Mouse (Mus musculus) embryonic facial prominence, embryonic 10.5 days (tissue): ENCODE results near the gene Rad9b. TPM values are rescaled to one million over a fixed set of nuclear protein-coding genes. Genes with fewer than 3 reads are reported as not detected.
A peak's percentile ranks its signal among the peaks of the same experiment; 100 is the strongest.

ENCODE experiments used
- DNase-seq: peaks from one replicate; pipeline ENCODE4 v3.0.0-alpha.2; 2017; ENCODE audit warnings: low spot score
- H3K27ac ChIP-seq: fragments of 300-500 bp; sonication (generic); replicated peaks from 2 replicates; pipeline ENCODE4 v1.5.1; 2016; ENCODE audit warnings: mild to moderate bottlenecking
- H3K27me3 ChIP-seq: fragments of 300-500 bp; sonication (generic); replicated peaks from 2 replicates; pipeline ENCODE4 v1.6.1; 2016; ENCODE audit warnings: low read depth, mild to moderate bottlenecking; ENCODE audit not compliant: poor library complexity, severe bottlenecking
- H3K36me3 ChIP-seq: fragments of 300-500 bp; sonication (generic); replicated peaks from 2 replicates; pipeline ENCODE4 v1.6.1; 2016; ENCODE audit warnings: mild to moderate bottlenecking, moderate library complexity
- H3K4me1 ChIP-seq: fragments of 300-500 bp; sonication (generic); 2 replicates; pipeline ENCODE4 v1.6.1; 2016
- H3K4me3 ChIP-seq: fragments of 300-500 bp; sonication (generic); 2 replicates; pipeline ENCODE4 v1.5.1; 2016; ENCODE audit warnings: mild to moderate bottlenecking, moderate library complexity
- H3K9me3 ChIP-seq: fragments of 300-500 bp; sonication (generic); 2 replicates; pipeline ENCODE4 v1.6.1; 2016; ENCODE audit warnings: mild to moderate bottlenecking
- WGBS: fragments of 180-500 bp; shearing (Covaris S2); methylation state at CpG from one replicate; pipeline ENCODE4 v1.1.7; 2016; 5-methylcytosine and 5-hydroxymethylcytosine counted together
- polyA plus RNA-seq: library from polyadenylated mRNA; unstranded; fragments of >200 nt; fragmentation: Nextera tagmentation; extraction: Ambion mirVana; gene quantifications from 2 replicates; pipeline ENCODE4 v1.2.1, GENCODE M21; 2016

Gene Rad9b
- polyA plus RNA-seq, 1 experiment from 2014 or later: 11.4 TPM

- no peak overlapping the region for H3K4me3 ChIP-seq
- H3K4me1 ChIP-seq: peaks cover 39% of the 10 kb centered on the region
- no peak overlapping the region for H3K27ac ChIP-seq
- peak; percentile 13 for DNase-seq
- 73% methylated on average over 17 of the region's 17 CpGs for WGBS
- H3K9me3 ChIP-seq: no peaks in the 10 kb centered on the region
- H3K36me3 ChIP-seq: peaks cover 15% of the 10 kb centered on the region
- H3K27me3 ChIP-seq: no peaks in the 10 kb centered on the region
Observed at GRCm38 (mm10) chr5:122302810-122303745, 51.0 kb downstream of the Rad9b start.

- H3K4me3 ChIP-seq: no peak overlapping the region
- no peak for DNase-seq
- 87% methylated on average over 6 of the region's 6 CpGs for WGBS
- H3K27me3 ChIP-seq: no peaks in the 10 kb centered on the region
- peaks cover 49% of the 10 kb centered on the region for H3K4me1 ChIP-seq
- no peak overlapping the region for H3K27ac ChIP-seq
- H3K36me3 ChIP-seq: peaks cover 8% of the 10 kb centered on the region
- H3K9me3 ChIP-seq: no peaks in the 10 kb centered on the region
Observed at GRCm38 (mm10) chr5:122300071-122300518, 53.9 kb downstream of the Rad9b start.

- Histone ChIP-seq H3K9me3 (no peaks in the 10 kb centered on the region), H3K4me3 (no peak overlapping the region), H3K36me3 (peaks cover 3% of the 10 kb centered on the region), H3K27ac (no peak overlapping the region), H3K4me1 (peaks cover 41% of the 10 kb centered on the region), H3K27me3 (no peaks in the 10 kb centered on the region)
- no peak for DNase-seq
- WGBS: 79% methylated on average over 14 of the region's 14 CpGs
Observed at GRCm38 (mm10) chr5:122295113-122295935, 58.7 kb downstream of the Rad9b start.

GRCm38 (mm10) chr5:122294219-122294735 lies 59.8 kb downstream of the Rad9b start:
- H3K9me3 ChIP-seq: peaks cover 2% of the 10 kb centered on the region; the same call in 1 of the 2 replicates
- H3K27ac ChIP-seq: 0 out of 2 replicates have a peak overlapping the region, but pooled peaks have one; percentile 3
- peaks cover 10% of the 10 kb centered on the region for H3K36me3 ChIP-seq
- H3K27me3 ChIP-seq: no peaks in the 10 kb centered on the region
- no peak for DNase-seq
- 82% methylated on average over 3 of the region's 3 CpGs for WGBS
- peaks cover 32% of the 10 kb centered on the region for H3K4me1 ChIP-seq
- H3K4me3 ChIP-seq: no peak overlapping the region

DNA sequence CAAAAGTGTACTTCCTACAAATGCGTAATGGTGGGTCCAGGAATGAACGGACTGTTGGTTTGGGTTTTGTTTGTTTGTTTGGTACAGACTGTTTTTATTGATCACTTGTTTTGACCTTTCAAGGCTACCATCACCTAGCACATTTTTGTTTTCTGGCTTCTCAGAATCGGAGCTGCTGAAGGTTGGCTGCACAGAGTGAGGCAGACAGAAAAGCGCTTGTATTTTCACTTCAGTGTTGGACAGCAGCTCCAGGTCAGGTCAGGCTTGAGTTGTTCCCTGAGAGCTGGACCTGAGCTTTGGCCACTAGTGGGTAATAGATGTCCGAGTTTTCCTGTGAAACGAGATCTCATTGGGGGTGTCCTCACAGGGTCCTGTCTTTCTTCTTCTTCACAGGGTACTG lies 60.9 kb downstream of the Rad9b start:
- Histone ChIP-seq H3K27ac (no peak overlapping the region), H3K9me3 (peaks cover 2% of the 10 kb centered on the region; the same call in 1 of the 2 replicates), H3K27me3 (no peaks in the 10 kb centered on the region), H3K4me1 (peaks cover 32% of the 10 kb centered on the region), H3K4me3 (no peak overlapping the region), H3K36me3 (peaks cover 21% of the 10 kb centered on the region)
- WGBS: 82% methylated on average over 6 of the region's 6 CpGs
- no peak for DNase-seq

DNA sequence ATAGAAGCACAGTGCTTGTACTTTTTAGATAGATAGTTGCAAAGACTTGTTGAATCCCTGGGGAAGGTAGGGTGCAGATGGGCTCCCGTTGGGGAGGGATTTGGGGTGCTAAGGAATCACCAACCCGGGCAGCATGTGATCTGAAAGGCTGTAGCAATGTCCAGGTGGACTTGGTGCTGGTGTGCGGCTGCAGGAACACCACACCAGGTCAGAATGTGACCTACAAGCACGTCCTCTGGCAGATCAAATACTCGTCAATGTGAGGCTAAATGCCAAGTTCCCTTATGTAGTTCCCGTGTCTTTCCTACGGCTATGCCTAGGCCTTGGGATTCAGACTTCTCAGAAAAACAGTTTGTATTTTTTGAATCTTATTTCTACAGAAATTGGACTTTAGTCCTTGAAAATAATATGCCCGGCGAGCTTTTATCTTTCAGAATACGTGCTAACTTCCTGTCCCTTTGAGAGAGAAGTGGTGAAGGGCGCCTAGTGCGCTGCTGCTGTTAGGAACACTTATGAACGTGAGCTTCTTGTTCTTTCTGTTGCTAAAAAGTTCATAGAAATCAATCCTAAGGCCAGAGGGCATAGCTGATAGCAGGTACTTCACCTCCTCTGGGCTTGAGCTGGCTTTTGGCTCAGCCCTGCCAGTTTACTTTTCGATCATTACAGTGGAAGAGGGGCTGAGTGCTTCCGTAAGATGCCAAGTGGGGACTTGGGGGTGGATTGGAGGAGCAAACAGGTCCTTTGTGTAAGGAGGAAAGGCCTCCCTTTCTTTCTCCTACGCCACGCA lies 62.3 kb downstream of the Rad9b start:
- WGBS: 79% methylated on average over 17 of the region's 17 CpGs
- Histone ChIP-seq H3K4me1 (peaks cover 29% of the 10 kb centered on the region), H3K9me3 (peaks cover 2% of the 10 kb centered on the region; the same call in 1 of the 2 replicates), H3K27me3 (no peaks in the 10 kb centered on the region), H3K27ac (no peak overlapping the region), H3K4me3 (no peak overlapping the region), H3K36me3 (peaks cover 33% of the 10 kb centered on the region)
- no peak for DNase-seq

GRCm38 (mm10) chr5:122291149-122291548 lies 62.9 kb downstream of the Rad9b start:
- Histone ChIP-seq H3K4me1 (peaks cover 31% of the 10 kb centered on the region), H3K27ac (no peak overlapping the region), H3K9me3 (peaks cover 2% of the 10 kb centered on the region; the same call in 1 of the 2 replicates), H3K4me3 (no peak overlapping the region), H3K36me3 (peaks cover 35% of the 10 kb centered on the region), H3K27me3 (no peaks in the 10 kb centered on the region)
- 67% methylated on average over 6 of the region's 6 CpGs for WGBS
- no peak for DNase-seq

DNA sequence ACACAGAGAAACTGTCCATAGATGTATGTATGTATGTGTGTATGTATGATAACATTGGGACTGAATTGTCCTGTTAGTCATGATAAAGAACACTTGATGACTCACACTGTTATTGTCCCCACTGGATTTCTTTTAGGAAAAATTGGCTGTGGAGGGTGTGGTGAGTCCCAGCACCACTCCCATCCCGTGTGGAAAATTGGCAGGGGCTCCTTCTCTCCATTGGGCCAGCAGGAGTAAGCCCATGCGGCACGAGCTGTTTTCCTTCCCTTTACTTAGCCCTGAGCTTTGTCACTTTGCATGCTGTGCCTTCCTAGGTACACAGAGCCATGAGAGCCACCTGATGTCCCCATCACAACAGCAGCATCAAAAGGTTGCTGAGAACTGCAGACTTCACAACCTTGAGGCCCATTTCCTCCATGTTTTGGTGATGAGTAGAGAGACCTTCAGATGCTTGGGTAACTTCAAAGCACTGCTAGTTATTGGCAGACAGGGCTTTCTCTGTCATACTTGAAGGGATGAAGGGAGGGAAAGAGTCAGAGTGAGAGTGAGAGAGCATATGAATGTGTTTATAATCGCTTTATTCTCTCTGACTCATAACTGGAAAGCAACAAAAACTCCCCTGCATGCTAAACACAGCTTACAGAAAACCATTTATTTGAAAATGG lies 65.8 kb downstream of the Rad9b start:
- H3K36me3 ChIP-seq: peaks cover 36% of the 10 kb centered on the region
- 94% methylated on average over 4 of the region's 4 CpGs for WGBS
- DNase-seq: no peak
- H3K27ac ChIP-seq: no peak overlapping the region
- H3K9me3 ChIP-seq: peaks cover 2% of the 10 kb centered on the region; the same call in 1 of the 2 replicates
- no peaks in the 10 kb centered on the region for H3K27me3 ChIP-seq
- H3K4me1 ChIP-seq: peaks cover 37% of the 10 kb centered on the region
- no peak overlapping the region for H3K4me3 ChIP-seq

DNA sequence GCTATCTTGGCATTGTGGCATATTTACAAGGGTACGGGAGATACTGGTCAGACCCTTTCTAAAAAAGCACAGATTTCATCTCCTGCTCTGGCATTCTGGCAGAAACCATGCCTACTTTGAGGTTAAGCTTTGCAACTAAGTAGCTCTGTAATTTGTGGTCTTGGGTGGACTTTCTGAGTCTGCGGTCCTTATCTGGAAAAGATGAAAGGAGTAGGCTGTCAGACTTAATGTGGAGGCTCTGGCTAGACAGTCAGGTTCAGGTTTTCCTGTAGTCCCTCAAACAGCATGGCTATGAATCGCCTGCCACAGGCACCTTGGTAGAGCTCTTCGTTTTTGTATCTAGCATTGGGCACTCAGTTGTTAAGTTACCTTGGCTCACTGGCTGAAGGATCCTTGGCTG lies 67.0 kb downstream of the Rad9b start:
- Histone ChIP-seq H3K27ac (no peak overlapping the region), H3K9me3 (peaks cover 2% of the 10 kb centered on the region; the same call in 1 of the 2 replicates), H3K27me3 (no peaks in the 10 kb centered on the region), H3K36me3 (peaks cover 36% of the 10 kb centered on the region), H3K4me3 (no peak overlapping the region), H3K4me1 (peaks cover 28% of the 10 kb centered on the region)
- 92% methylated on average over 4 of the region's 4 CpGs for whole genome bisulfite sequencing
- no peak for DNase-seq

DNA sequence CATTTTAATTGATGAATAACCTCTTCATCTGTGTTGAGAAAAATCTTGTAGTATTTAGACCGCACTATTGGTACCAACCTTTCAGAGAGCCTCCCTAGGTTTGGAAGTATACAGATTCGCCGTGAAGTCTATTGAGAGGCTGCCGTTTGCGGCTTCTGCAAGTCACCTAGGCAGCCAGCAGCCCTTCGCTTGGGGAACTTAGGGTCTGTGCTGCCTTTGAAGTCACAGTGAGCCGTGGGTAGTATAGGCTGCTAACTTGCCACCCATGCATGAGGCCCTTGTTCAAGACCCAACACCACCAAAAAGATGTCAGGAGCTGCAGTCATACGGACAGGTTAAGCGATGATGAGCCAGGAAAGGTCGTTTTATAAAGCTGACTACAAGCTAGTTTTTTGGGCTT lies 67.8 kb downstream of the Rad9b start:
- Histone ChIP-seq H3K36me3 (peaks cover 36% of the 10 kb centered on the region), H3K4me1 (peaks cover 25% of the 10 kb centered on the region), H3K27me3 (0 out of 2 replicates have a peak, but pooled peaks cover under 1% of the 10 kb centered on the region), H3K27ac (no peak overlapping the region), H3K4me3 (peak overlapping the region; percentile 90; the same call in 1 of the 2 replicates), H3K9me3 (peaks cover 2% of the 10 kb centered on the region; the same call in 1 of the 2 replicates)
- DNase-seq: no peak
- 89% methylated on average over 10 of the region's 10 CpGs for WGBS

DNA sequence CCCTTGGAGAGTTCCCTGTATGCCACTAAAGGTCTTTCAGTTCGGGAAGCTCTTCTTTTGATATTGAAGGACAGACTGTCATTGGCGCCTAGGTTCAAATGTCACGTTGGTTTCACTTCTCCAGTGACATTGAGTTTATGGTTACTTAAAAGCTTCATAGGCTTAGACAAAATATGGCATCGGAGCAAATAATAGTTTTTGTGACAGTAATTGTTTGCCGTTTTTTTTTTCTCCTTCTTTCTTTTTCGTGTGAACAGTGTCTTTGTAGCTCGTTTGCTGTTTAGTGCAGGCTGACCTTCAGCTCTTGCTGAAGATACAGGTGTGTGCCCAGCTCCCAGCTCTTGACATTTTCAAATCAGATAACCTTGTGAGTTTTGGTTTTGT lies 68.3 kb downstream of the Rad9b start:
- no peak for DNase-seq
- Histone ChIP-seq H3K4me1 (peaks cover 28% of the 10 kb centered on the region), H3K9me3 (peaks cover 2% of the 10 kb centered on the region; the same call in 1 of the 2 replicates), H3K27ac (no peak overlapping the region), H3K27me3 (peaks cover 4% of the 10 kb centered on the region; the same call in 1 of the 2 replicates), H3K4me3 (peak overlapping the region; percentile 90), H3K36me3 (peaks cover 36% of the 10 kb centered on the region)
- 55% methylated on average over 7 of the region's 7 CpGs for WGBS
